Mouse (Mus musculus) R1 (cell line): ENCODE measurements around the gene Ccdc34.

Experiments used
- DNase-seq: peaks from one replicate; pipeline ENCODE4 v3.0.0-alpha.2; 2018; ENCODE audit warnings: low read depth, low spot score

The Ccdc34 gene

GRCm38 (mm10) chr2:109996411-109996810 is 21.2 kb upstream of the Ccdc34 start:
- DNase-seq = no peak

GRCm38 (mm10) chr2:110004668-110005067 is 12.9 kb upstream of the Ccdc34 start:
- no peak for DNase-seq

GRCm38 (mm10) chr2:110005164-110005563 is 12.5 kb upstream of the Ccdc34 start:
- no peak for DNase-seq

- DNase-seq = no peak
Measured at GRCm38 (mm10) chr2:110005596-110006239, 11.9 kb upstream of the Ccdc34 start.

GRCm38 (mm10) chr2:110007423-110008267 is 10.0 kb upstream of the Ccdc34 start:
- DNase-seq = no peak

- no peak for DNase-seq
Measured at GRCm38 (mm10) chr2:110009449-110009848, 8.2 kb upstream of the Ccdc34 start.

GRCm38 (mm10) chr2:110012184-110012725 is 5.4 kb upstream of the Ccdc34 start:
- DNase-seq = peak; percentile 64

GRCm38 (mm10) chr2:110017087-110017486 is 530 bp upstream of the Ccdc34 start:
- DNase-seq = no peak

GRCm38 (mm10) chr2:110019656-110020055 is 2.0 kb downstream of the Ccdc34 start:
- no peak for DNase-seq

GRCm38 (mm10) chr2:110020430-110020829 is 2.8 kb downstream of the Ccdc34 start:
- DNase-seq = no peak

GRCm38 (mm10) chr2:110036265-110036664 is 18.6 kb downstream of the Ccdc34 start:
- DNase-seq = no peak

GRCm38 (mm10) chr2:110036665-110037064 is 19.0 kb downstream of the Ccdc34 start:
- no peak for DNase-seq

- no peak for DNase-seq
Measured at GRCm38 (mm10) chr2:110037221-110037620, 19.6 kb downstream of the Ccdc34 start.

- DNase-seq = no peak
Measured at GRCm38 (mm10) chr2:110038341-110038740, 20.7 kb downstream of the Ccdc34 start.

- DNase-seq = no peak
Measured at GRCm38 (mm10) chr2:110042861-110043760, 25.5 kb downstream of the Ccdc34 start.

- DNase-seq = no peak
Measured at GRCm38 (mm10) chr2:110058424-110058823, 40.8 kb downstream of the Ccdc34 start.

- peak; percentile 6 for DNase-seq
Measured at GRCm38 (mm10) chr2:110063131-110063530, 45.5 kb downstream of the Ccdc34 start.

GRCm38 (mm10) chr2:110068916-110069315 is 51.3 kb downstream of the Ccdc34 start:
- no peak for DNase-seq

- no peak for DNase-seq
Measured at GRCm38 (mm10) chr2:110073023-110073422, 55.4 kb downstream of the Ccdc34 start.

- DNase-seq = no peak
Measured at GRCm38 (mm10) chr2:110074646-110075452, 57.2 kb downstream of the Ccdc34 start.

- no peak for DNase-seq
Measured at GRCm38 (mm10) chr2:110077240-110077639, 59.6 kb downstream of the Ccdc34 start.
